Mouse (Mus musculus) colon, adult 2 months (tissue): ENCODE measurements around the gene Gm15013. TPM values are rescaled to one million over a fixed set of nuclear protein-coding genes. Genes with fewer than 3 reads are reported as not detected.

Experiments used
- polyA plus RNA-seq: library from polyadenylated mRNA; depleted of rRNA; stranded (reverse); fragments of >200 nt; gene quantifications from 2 replicates; pipeline ENCODE4 v1.2.3, GENCODE M21; 2012; rRNA removed

Gm15013 gene
- polyA plus RNA-seq, result not detected in 2 replicates

GRCm38 (mm10) chrX:139714381-139714780 is at the start of gene Gm15013:
Gene Gm15013 (minus strand): TSS chrX:139714481.

GRCm38 (mm10) chrX:139684775-139685695 is 29.2 kb downstream of the Gm15013 start, which contains the start of gene Tbc1d8b:
Gene Tbc1d8b (plus strand): TSS chrX:139684996.

Other genes starting within 250 kb of the Gm15013 start
- 0.31 and 0.36 TPM in 2 replicates for gene D330045A20Rik, start 234.1 kb downstream of the Gm15013 start, polyA plus RNA-seq
- gene Rnf128, start 151.2 kb downstream of the Gm15013 start, polyA plus RNA-seq, result 31.9 and 37.0 TPM in 2 replicates
- 0.87 and 0.88 TPM in 2 replicates for gene Tbc1d8b, start 29.5 kb downstream of the Gm15013 start, polyA plus RNA-seq
- gene Ripply1, start 67.9 kb upstream of the Gm15013 start, polyA plus RNA-seq, result 0.45 and 1.0 TPM in 2 replicates
- 44.9 and 52.0 TPM in 2 replicates for gene Cldn2, start 86.3 kb upstream of the Gm15013 start, polyA plus RNA-seq
- 2.1 and 2.7 TPM in 2 replicates for gene Morc4, start 157.2 kb upstream of the Gm15013 start, polyA plus RNA-seq